Mouse (Mus musculus) cortical plate, adult 2 months (tissue): ENCODE results near the gene Btbd19. TPM values are rescaled to one million over a fixed set of nuclear protein-coding genes. Genes with fewer than 3 reads are reported as not detected.

Source experiments
- H3K27ac ChIP-seq: fragments of 200-500 bp; 2 replicates; pipeline ENCODE4 v1.5.1; 2012; ENCODE audit warnings: low read length, control low read depth, inconsistent platforms; ENCODE audit not compliant: insufficient read depth
- H3K4me1 ChIP-seq: fragments of 200-500 bp; 2 replicates; pipeline ENCODE4 v1.6.1; 2011; ENCODE audit warnings: low read length; ENCODE audit not compliant: control insufficient read depth, insufficient read depth
- H3K4me3 ChIP-seq: fragments of 200-500 bp; 2 replicates; pipeline ENCODE4 v1.5.1; 2011; ENCODE audit warnings: mild to moderate bottlenecking, low read length, control low read depth; ENCODE audit not compliant: insufficient read depth
- CTCF ChIP-seq: fragments of 200-500 bp; IDR thresholded peaks from 2 replicates; pipeline ENCODE4 v1.5.1; 2011; ENCODE audit warnings: mild to moderate bottlenecking, control low read depth, low read length; ENCODE audit not compliant: insufficient read depth; ENCODE audit errors: extremely low read depth
- POLR2A ChIP-seq: fragments of 200-500 bp; IDR thresholded peaks from 2 replicates; pipeline ENCODE4 v1.6.1; 2011; ENCODE audit warnings: mild to moderate bottlenecking, low read length, control low read depth; ENCODE audit not compliant: insufficient read depth; ENCODE audit errors: extremely low read depth
- polyA plus RNA-seq: library from polyadenylated mRNA; depleted of rRNA; stranded (reverse); fragments of >200 nt; gene quantifications from 2 replicates; pipeline ENCODE4 v1.2.3, GENCODE M21; 2012

Btbd19 gene
- polyA plus RNA-seq, 1 experiment, result 14.9 TPM

- no peak overlapping the region for H3K4me3 ChIP-seq
- no peaks in the 10 kb centered on the region for H3K4me1 ChIP-seq
- TF ChIP-seq CTCF (no peak), POLR2A (0 out of 2 replicates have a peak, but pooled peaks have one; percentile 16)
- H3K27ac ChIP-seq, result no peak overlapping the region
Measured at GRCm38 (mm10) chr4:117149291-117150211, 24.0 kb upstream of the Btbd19 start.

DNA sequence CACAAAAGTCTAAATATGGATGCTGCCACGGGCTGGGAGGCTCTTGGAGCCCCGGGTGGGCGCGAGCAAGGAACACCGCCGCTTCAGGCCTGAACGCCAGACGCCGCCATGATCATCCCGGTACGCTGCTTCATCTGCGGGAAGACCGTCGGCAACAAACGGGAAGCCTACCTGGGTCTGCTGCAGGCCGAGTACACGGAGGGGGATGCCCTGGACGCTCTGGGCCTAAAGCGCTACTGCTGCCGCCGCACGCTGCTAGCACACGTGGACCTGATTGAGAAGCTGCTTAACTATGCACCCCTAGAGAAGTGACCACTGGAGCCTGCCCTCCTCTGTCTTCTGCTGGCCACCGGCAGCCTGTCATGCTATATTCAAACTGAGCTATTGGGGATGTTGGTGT, 23.3 kb upstream of the Btbd19 start:
- no peaks in the 10 kb centered on the region for H3K4me1 ChIP-seq
- TF ChIP-seq CTCF (no peak), POLR2A (no peak)
- H3K27ac ChIP-seq, result no peak overlapping the region
- H3K4me3 ChIP-seq, result no peak overlapping the region

GRCm38 (mm10) chr4:117148047-117148713, 22.7 kb upstream of the Btbd19 start:
- Histone ChIP-seq H3K4me3 (no peak overlapping the region), H3K27ac (no peak overlapping the region), H3K4me1 (no peaks in the 10 kb centered on the region)
- TF ChIP-seq POLR2A (no peak), CTCF (no peak)

DNA sequence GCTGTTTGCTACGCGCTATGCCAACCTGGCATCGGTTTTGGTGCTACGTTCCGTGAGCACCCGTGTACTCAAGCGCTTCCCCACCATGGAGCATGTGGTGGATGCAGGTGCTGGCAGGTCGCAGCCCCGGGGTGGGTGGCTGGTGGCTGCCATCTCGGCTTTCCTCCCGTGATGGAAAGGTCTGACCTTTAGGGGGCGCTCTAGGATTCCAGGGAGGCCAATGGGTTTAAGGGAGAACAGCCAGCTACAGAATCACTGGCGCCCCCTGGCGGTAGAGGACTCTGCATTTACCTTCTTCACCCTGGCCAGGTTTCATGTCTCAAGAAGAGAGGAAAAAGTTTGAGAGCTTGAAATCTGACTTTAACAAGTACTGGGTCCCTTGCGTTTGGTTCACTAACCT, 20.7 kb upstream of the Btbd19 start:
- peak; percentile 64 for TF ChIP-seq CTCF
- no peak for TF ChIP-seq POLR2A
- H3K27ac ChIP-seq, result no peak overlapping the region
- H3K4me3 ChIP-seq, result no peak overlapping the region

GRCm38 (mm10) chr4:117145248-117145647, 19.7 kb upstream of the Btbd19 start:
- Histone ChIP-seq H3K4me1 (no peaks in the 10 kb centered on the region), H3K4me3 (no peak overlapping the region), H3K27ac (no peak overlapping the region)
- TF ChIP-seq POLR2A, result no peak
- TF ChIP-seq CTCF, result no peak

More for the DNA sequence above, 20.7 kb upstream of the Btbd19 start:
- H3K4me1 ChIP-seq, result no peaks in the 10 kb centered on the region

DNA sequence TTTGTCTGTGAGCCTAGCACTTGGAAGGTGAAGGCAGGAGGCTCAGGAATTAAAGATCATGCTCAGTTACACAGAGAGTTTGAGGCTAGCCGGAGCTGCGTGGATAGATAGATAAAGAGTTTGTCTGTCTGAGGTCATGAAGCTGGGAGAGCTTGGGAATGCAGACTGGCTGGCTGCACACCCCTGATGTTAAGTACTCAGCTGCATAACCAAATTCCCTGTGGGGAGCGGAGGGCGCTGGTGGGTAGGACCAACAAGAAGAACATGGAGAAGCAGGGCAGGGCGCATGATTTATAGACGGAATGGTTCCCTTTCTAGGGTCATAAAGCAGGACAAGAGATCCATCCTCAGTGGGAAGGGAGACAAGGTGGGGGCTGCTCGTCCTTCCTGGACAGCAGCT, 17.5 kb upstream of the Btbd19 start:
- H3K27ac ChIP-seq, result no peak overlapping the region
- no peak overlapping the region for H3K4me3 ChIP-seq
- no peak for TF ChIP-seq POLR2A
- no peak for TF ChIP-seq CTCF
- no peaks in the 10 kb centered on the region for H3K4me1 ChIP-seq

DNA sequence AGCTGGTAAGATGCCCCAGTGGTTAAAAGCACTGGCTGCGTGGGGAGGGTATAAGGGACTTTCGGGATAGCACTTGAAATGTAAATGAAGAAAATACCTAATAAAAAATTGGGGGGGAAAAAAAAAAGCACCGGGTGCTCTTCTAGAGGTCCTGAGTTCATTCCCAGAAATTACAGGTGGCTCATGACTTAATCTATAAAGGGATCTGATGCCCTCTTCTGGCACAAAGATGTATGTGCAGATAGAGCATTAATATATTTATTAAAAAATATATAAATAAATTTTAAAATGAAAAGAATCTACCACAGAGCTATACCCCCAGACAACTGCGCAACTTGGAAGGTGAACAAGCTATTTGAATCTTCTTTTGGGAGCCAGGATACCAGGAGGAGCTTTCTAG, 15.1 kb upstream of the Btbd19 start:
- H3K4me3 ChIP-seq, result no peak overlapping the region
- no peak overlapping the region for H3K27ac ChIP-seq
- TF ChIP-seq CTCF, result no peak
- no peak for TF ChIP-seq POLR2A
- no peaks in the 10 kb centered on the region for H3K4me1 ChIP-seq

DNA sequence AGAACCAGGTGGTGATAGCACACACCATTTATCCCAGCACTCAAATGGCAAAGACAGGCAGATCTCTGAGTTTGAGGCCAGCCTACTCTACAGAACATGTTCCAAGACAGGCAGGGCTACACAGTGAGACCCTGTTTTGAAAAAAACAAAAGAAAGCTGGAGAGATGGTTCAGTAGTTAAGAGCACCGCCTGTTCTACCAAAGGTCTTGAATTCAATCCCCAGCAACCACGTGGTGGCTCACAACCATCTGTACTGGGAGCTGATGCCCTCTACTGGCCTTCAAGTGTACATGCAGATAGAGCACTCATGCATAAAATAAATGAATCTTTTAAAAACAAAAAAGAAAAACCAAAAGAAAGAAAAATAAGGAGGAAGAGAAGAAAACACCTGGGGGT, 13.7 kb upstream of the Btbd19 start:
- H3K27ac ChIP-seq, result no peak overlapping the region

GRCm38 (mm10) chr4:117138295-117139216, 13.0 kb upstream of the Btbd19 start:
- Histone ChIP-seq H3K4me3 (no peak overlapping the region), H3K27ac (no peak overlapping the region), H3K4me1 (no peaks in the 10 kb centered on the region)
- TF ChIP-seq POLR2A (no peak), CTCF (no peak)

More for the DNA sequence above, 13.7 kb upstream of the Btbd19 start:
- TF ChIP-seq POLR2A (no peak), CTCF (peak; percentile 67)
- Histone ChIP-seq H3K4me1 (no peaks in the 10 kb centered on the region), H3K4me3 (no peak overlapping the region)
